Mouse (Mus musculus) ES-CJ7 (cell line): ENCODE data around the gene Pabpc1l.
"Not testable (repeated sequence)": the region's sequence is repeated elsewhere in the genome, so short reads cannot be mapped to it uniquely, and the experiment has no call there.

ENCODE experiments used
- DNase-seq: peaks from one replicate; pipeline ENCODE4 v3.0.0; 2011; ENCODE audit warnings: low read depth, low spot score

Gene Pabpc1l

GRCm38 (mm10) chr2:164036520-164037019, 11.3 kb downstream of the Pabpc1l start:
- peak; percentile 25 for DNase-seq

GRCm38 (mm10) chr2:164038407-164039028, 13.3 kb downstream of the Pabpc1l start:
- no peak for DNase-seq

- DNase-seq: no peak
These were observed 15.7 kb downstream of the Pabpc1l start for GRCm38 (mm10) chr2:164040949-164041348.

- no peak for DNase-seq
These were observed 16.3 kb downstream of the Pabpc1l start for GRCm38 (mm10) chr2:164041523-164041922.

GRCm38 (mm10) chr2:164047197-164047690, 22.0 kb downstream of the Pabpc1l start:
- peak; percentile 30 for DNase-seq

GRCm38 (mm10) chr2:164053767-164054166, 28.5 kb downstream of the Pabpc1l start:
- no peak for DNase-seq

- no peak for DNase-seq
These were observed 29.4 kb downstream of the Pabpc1l start for GRCm38 (mm10) chr2:164054671-164055070.

GRCm38 (mm10) chr2:164059634-164060235, 34.5 kb downstream of the Pabpc1l start:
- no peak for DNase-seq

- no peak for DNase-seq
These were observed 45.0 kb downstream of the Pabpc1l start, which contains the start of gene Stk4 for GRCm38 (mm10) chr2:164070142-164070764. Gene Stk4, plus strand, starts transcription at chr2:164070322.

GRCm38 (mm10) chr2:164070765-164071436, 45.7 kb downstream of the Pabpc1l start, which contains the start of gene Tomm34:
Gene Tomm34, minus strand, starts transcription at chr2:164071169.
- peak; percentile 97 for DNase-seq

GRCm38 (mm10) chr2:164071437-164071820, 46.2 kb downstream of the Pabpc1l start:
- not testable (repeated sequence) for DNase-seq

- peak; percentile 49 for DNase-seq
These were observed 46.9 kb downstream of the Pabpc1l start for GRCm38 (mm10) chr2:164072109-164072508.

- DNase-seq: no peak
These were observed 47.9 kb downstream of the Pabpc1l start for GRCm38 (mm10) chr2:164073120-164073519.

- peak; percentile 95 for DNase-seq
These were observed 48.8 kb downstream of the Pabpc1l start for GRCm38 (mm10) chr2:164073918-164074578.

- DNase-seq: no peak
These were observed 49.8 kb downstream of the Pabpc1l start for GRCm38 (mm10) chr2:164075088-164075487.

GRCm38 (mm10) chr2:164076874-164077425, 51.7 kb downstream of the Pabpc1l start:
- no peak for DNase-seq

- DNase-seq: no peak
These were observed 52.6 kb downstream of the Pabpc1l start for GRCm38 (mm10) chr2:164077875-164078274.

GRCm38 (mm10) chr2:164079488-164079887, 54.2 kb downstream of the Pabpc1l start:
- no peak for DNase-seq

- DNase-seq: no peak
These were observed 56.3 kb downstream of the Pabpc1l start for GRCm38 (mm10) chr2:164081577-164081976.

- no peak for DNase-seq
These were observed 56.9 kb downstream of the Pabpc1l start for GRCm38 (mm10) chr2:164082175-164082574.
